Mouse (Mus musculus) heart, postnatal 0 days (tissue): Measurements from ENCODE around the gene Ttbk2.

ENCODE experiments used
- CTCF ChIP-seq: IDR thresholded peaks from 2 replicates; pipeline ENCODE4 v1.5.1; 2016; ENCODE audit warnings: antibody characterized with exemption, control low read depth, low read depth
- EP300 ChIP-seq: IDR thresholded peaks from 2 replicates; pipeline ENCODE4 v1.6.1; 2016; ENCODE audit warnings: antibody characterized with exemption, low read depth

DNA sequence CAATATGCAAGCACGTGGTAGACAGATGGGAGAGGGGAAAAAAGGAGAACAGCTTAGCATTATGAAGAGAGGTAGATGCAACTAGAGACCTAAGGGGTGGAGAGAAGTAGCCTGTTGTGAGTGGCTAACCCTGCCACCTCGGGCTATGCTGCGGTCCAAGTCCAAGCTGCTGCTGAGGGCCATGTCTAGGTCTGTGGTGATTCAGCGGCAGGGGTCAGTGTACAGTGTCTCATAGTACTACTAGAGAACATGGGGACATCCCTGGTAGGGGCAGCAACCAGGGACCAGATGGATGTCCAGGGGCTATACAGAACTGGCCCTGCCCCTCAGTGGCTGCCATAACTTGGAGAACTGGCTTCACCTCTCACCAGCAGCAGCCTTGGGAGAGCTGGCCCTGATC lies 15.2 kb downstream of the Ttbk2 start:
- TF ChIP-seq EP300: no peak
- no peak for TF ChIP-seq CTCF
